Mouse (Mus musculus) heart, adult 2 months (tissue): ENCODE data around the gene Sidt1.

Experiments used
- CTCF ChIP-seq: fragments of 200-600 bp; IDR thresholded peaks from 2 replicates; pipeline ENCODE4 v1.8.1; 2022; ENCODE audit warnings: antibody characterized with exemption, mild to moderate bottlenecking, moderate library complexity
- EP300 ChIP-seq: fragments of 200-500 bp; IDR thresholded peaks from 2 replicates; pipeline ENCODE4 v1.6.1; 2011; ENCODE audit warnings: low read depth, low read length, control low read depth; ENCODE audit not compliant: insufficient read depth

DNA sequence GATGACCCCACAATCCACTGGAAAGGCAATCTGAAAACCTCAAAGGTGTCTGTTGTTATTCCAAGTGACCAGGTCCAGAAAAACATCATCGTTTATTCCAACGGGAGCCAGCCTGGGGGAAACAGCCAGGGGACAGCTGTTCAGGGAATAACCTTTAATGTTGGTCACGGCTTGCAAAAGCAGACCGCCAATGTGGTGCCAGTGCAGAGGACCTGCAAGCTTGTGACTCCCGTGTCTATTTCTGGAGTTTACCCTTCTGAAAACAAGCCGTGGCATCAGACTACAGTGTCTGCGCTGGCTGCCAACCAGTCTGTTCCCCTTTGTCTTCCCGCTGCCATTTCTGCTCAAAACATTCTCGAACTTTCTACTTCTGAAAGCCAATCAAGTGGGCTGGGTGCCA lies 117.5 kb downstream of the Sidt1 start:
- no peak for TF ChIP-seq CTCF
- TF ChIP-seq EP300, result peak; percentile 64; the same call in 1 of the 2 replicates
